Mouse (Mus musculus): ENCODE results near the gene Selenbp2. TPM values are rescaled to one million over a fixed set of nuclear protein-coding genes. Genes with fewer than 3 reads are reported as not detected.
"Not testable (repeated sequence)": the region's sequence is repeated elsewhere in the genome, so short reads cannot be mapped to it uniquely, and the experiment has no call there.

Gene Selenbp2
- polyA plus RNA-seq, 1 experiment from 2014 or later, result not detected

GRCm38 (mm10) chr3:94702163-94702810, 8.9 kb downstream of the Selenbp2 start:
- not testable (repeated sequence) for H3K27me3 ChIP-seq; H3K4me2 ChIP-seq (replicated peaks); H3K36me3 ChIP-seq; H3K9ac ChIP-seq; H3K4me1 ChIP-seq; H3K9me3 ChIP-seq (replicated peaks); H3K4me3 ChIP-seq; H3K27ac ChIP-seq; ATAC-seq (ENCODE audit: low FRiP score)
- WGBS, result 87% methylated on average over 7 of the region's 7 CpGs

- ATAC-seq (ENCODE audit: low FRiP score), result no peak
- Histone ChIP-seq H3K9ac (no peak overlapping the region), H3K4me3 (no peak overlapping the region), H3K36me3 (no peaks in the 10 kb centered on the region), H3K4me2 (replicated peaks) (no peak overlapping the region), H3K4me1 (no peaks in the 10 kb centered on the region), H3K27ac (no peak overlapping the region), H3K9me3 (replicated peaks) (no peaks in the 10 kb centered on the region), H3K27me3 (no peaks in the 10 kb centered on the region)
- 79% methylated on average over 3 of the region's 3 CpGs for WGBS
Measured at GRCm38 (mm10) chr3:94702856-94703255, 9.5 kb downstream of the Selenbp2 start.

- not testable (repeated sequence) for H3K27ac ChIP-seq; H3K27me3 ChIP-seq; H3K9ac ChIP-seq; H3K36me3 ChIP-seq; H3K9me3 ChIP-seq (replicated peaks); H3K4me2 ChIP-seq (replicated peaks); H3K4me3 ChIP-seq; H3K4me1 ChIP-seq; ATAC-seq (ENCODE audit: low FRiP score)
- 27% methylated on average over 3 of the region's 3 CpGs for WGBS
Measured at GRCm38 (mm10) chr3:94703364-94703763, 10.0 kb downstream of the Selenbp2 start.

GRCm38 (mm10) chr3:94710591-94710990, 17.2 kb downstream of the Selenbp2 start:
- not testable (repeated sequence) for H3K9me3 ChIP-seq (replicated peaks); H3K4me1 ChIP-seq; H3K36me3 ChIP-seq; H3K27ac ChIP-seq; H3K4me3 ChIP-seq; H3K9ac ChIP-seq; H3K4me2 ChIP-seq (replicated peaks); H3K27me3 ChIP-seq; ATAC-seq (ENCODE audit: low FRiP score)

GRCm38 (mm10) chr3:94713424-94713823, 20.1 kb downstream of the Selenbp2 start:
- H3K4me2 ChIP-seq (replicated peaks); H3K27ac ChIP-seq; H3K9ac ChIP-seq; H3K27me3 ChIP-seq; ATAC-seq (ENCODE audit: low FRiP score); H3K9me3 ChIP-seq (replicated peaks); H3K4me1 ChIP-seq; H3K36me3 ChIP-seq; H3K4me3 ChIP-seq: not testable (repeated sequence)
- WGBS, result 92% methylated on average over 3 of the region's 3 CpGs

- H3K9ac ChIP-seq; H3K36me3 ChIP-seq; H3K4me3 ChIP-seq; ATAC-seq (ENCODE audit: low FRiP score); H3K27ac ChIP-seq; H3K4me1 ChIP-seq; H3K4me2 ChIP-seq (replicated peaks); H3K9me3 ChIP-seq (replicated peaks); H3K27me3 ChIP-seq: not testable (repeated sequence)
- WGBS, result 64% methylated on average over 1 of the region's 1 CpGs
Measured at GRCm38 (mm10) chr3:94718253-94718652, 24.9 kb downstream of the Selenbp2 start.

GRCm38 (mm10) chr3:94723637-94724036, 30.3 kb downstream of the Selenbp2 start:
- not testable (repeated sequence) for ATAC-seq (ENCODE audit: low FRiP score); H3K9ac ChIP-seq; H3K27ac ChIP-seq; H3K36me3 ChIP-seq; H3K4me3 ChIP-seq; H3K4me2 ChIP-seq (replicated peaks); H3K27me3 ChIP-seq; H3K4me1 ChIP-seq; H3K9me3 ChIP-seq (replicated peaks)
- 50% methylated on average over 2 of the region's 2 CpGs for WGBS

GRCm38 (mm10) chr3:94745691-94746090, 52.3 kb downstream of the Selenbp2 start:
- Histone ChIP-seq H3K9ac (no peak overlapping the region), H3K27ac (no peak overlapping the region)

More at GRCm38 (mm10) chr3:94745691-94746090, 52.3 kb downstream of the Selenbp2 start:
- H3K4me2 ChIP-seq (replicated peaks), result no peak overlapping the region
- H3K36me3 ChIP-seq, result no peaks in the 10 kb centered on the region
- H3K4me1 ChIP-seq, result no peaks in the 10 kb centered on the region
- no peaks in the 10 kb centered on the region for H3K27me3 ChIP-seq
- no peak overlapping the region for H3K4me3 ChIP-seq
- ATAC-seq (ENCODE audit: low FRiP score), result no peak
- peaks cover 6% of the 10 kb centered on the region; the same call in 1 of the 2 replicates for H3K9me3 ChIP-seq (replicated peaks)
- WGBS, result 94% methylated on average over 17 of the region's 17 CpGs

Other genes with a start within 250 kb of the Selenbp2 start
- gene Oaz3, start 249.6 kb upstream of the Selenbp2 start, polyA plus RNA-seq (2016; fragmentation: Nextera tagmentation; extraction: Ambion mirVana), result 0.77 and 1.0 TPM in 2 replicates
- gene Celf3, start 215.3 kb upstream of the Selenbp2 start, polyA plus RNA-seq (2016; fragmentation: Nextera tagmentation; extraction: Ambion mirVana), result 196 and 207 TPM in 2 replicates
- gene Riiad1, start 213.2 kb upstream of the Selenbp2 start, polyA plus RNA-seq (2016; fragmentation: Nextera tagmentation; extraction: Ambion mirVana), result 18.7 and 19.3 TPM in 2 replicates
- 68.7 and 73.3 TPM in 2 replicates for gene Snx27, start 110.8 kb upstream of the Selenbp2 start, polyA plus RNA-seq (2016; fragmentation: Nextera tagmentation; extraction: Ambion mirVana)
- not detected in 2 replicates for gene Gm10972, start 50.4 kb upstream of the Selenbp2 start, polyA plus RNA-seq (2016; fragmentation: Nextera tagmentation; extraction: Ambion mirVana)
- gene Tuft1, start 34.7 kb upstream of the Selenbp2 start, polyA plus RNA-seq (2016; fragmentation: Nextera tagmentation; extraction: Ambion mirVana), result 2.9 and 4.1 TPM in 2 replicates
- gene Cgn, start 92.9 kb downstream of the Selenbp2 start, polyA plus RNA-seq (2016; fragmentation: Nextera tagmentation; extraction: Ambion mirVana), result 4.2 and 5.3 TPM in 2 replicates
- 23.0 and 24.1 TPM in 2 replicates for gene Pogz, start 144.0 kb downstream of the Selenbp2 start, polyA plus RNA-seq (2016; fragmentation: Nextera tagmentation; extraction: Ambion mirVana)
- gene Psmb4, start 193.4 kb downstream of the Selenbp2 start, polyA plus RNA-seq (2016; fragmentation: Nextera tagmentation; extraction: Ambion mirVana), result 278 and 312 TPM in 2 replicates
- gene Selenbp1, start 239.5 kb downstream of the Selenbp2 start, polyA plus RNA-seq (2016; fragmentation: Nextera tagmentation; extraction: Ambion mirVana), result 11.7 and 12.2 TPM in 2 replicates

All from hindbrain, embryonic 12.5 days (tissue).